Mouse (Mus musculus) cerebellum, postnatal 36 days (tissue): ENCODE measurements around the gene Gon4l.

Experiments
- DNase-seq, 2 experiments: peaks; one replicate each; pipeline ENCODE4 v3.0.0; 2021 to 2022; ENCODE audit warnings: mixed read lengths in 2 of 2

The Gon4l gene

GRCm38 (mm10) chr3:88913511-88914383, 78.7 kb downstream of the Gon4l start, which contains the start of gene Msto1:
TSS of gene Msto1 (minus strand) at chr3:88913999.
- DNase-seq, result peak; percentile 88 to 91

GRCm38 (mm10) chr3:88914384-88914810, 79.4 kb downstream of the Gon4l start:
- no peak for DNase-seq

- no peak for DNase-seq
Observed at GRCm38 (mm10) chr3:88918981-88919380, 84.0 kb downstream of the Gon4l start.

GRCm38 (mm10) chr3:88921411-88921810, 86.4 kb downstream of the Gon4l start:
- no peak for DNase-seq

GRCm38 (mm10) chr3:88923989-88924591, 89.1 kb downstream of the Gon4l start:
- DNase-seq, result no peak

GRCm38 (mm10) chr3:88925651-88926050, 90.6 kb downstream of the Gon4l start:
- no peak for DNase-seq

- no peak for DNase-seq
Observed at GRCm38 (mm10) chr3:88929501-88929900, 94.5 kb downstream of the Gon4l start.

GRCm38 (mm10) chr3:88939071-88939470, 104.0 kb downstream of the Gon4l start:
- DNase-seq, result no peak

- DNase-seq, result peak in 1 of 2 experiments; percentile 21
Observed at GRCm38 (mm10) chr3:88939749-88940148, 104.7 kb downstream of the Gon4l start.

- DNase-seq, result no peak
Observed at GRCm38 (mm10) chr3:88942316-88942880, 107.4 kb downstream of the Gon4l start.

- no peak for DNase-seq
Observed at GRCm38 (mm10) chr3:88944109-88944508, 109.1 kb downstream of the Gon4l start.

GRCm38 (mm10) chr3:88949786-88950575, 115.0 kb downstream of the Gon4l start:
- peak; percentile 84 to 87 for DNase-seq

GRCm38 (mm10) chr3:88950576-88951326, 115.7 kb downstream of the Gon4l start, which contains the start of the genes Ash1l and Dap3:
TSS of gene Ash1l (plus strand) at chr3:88950622.
TSS of gene Dap3 (minus strand) at chr3:88951181.
- peak in 1 of 2 experiments; percentile 71 for DNase-seq

GRCm38 (mm10) chr3:88951327-88951800, 116.3 kb downstream of the Gon4l start:
- no peak for DNase-seq

GRCm38 (mm10) chr3:88953246-88953645, 118.2 kb downstream of the Gon4l start:
- DNase-seq, result no peak

- DNase-seq, result no peak
Observed at GRCm38 (mm10) chr3:88953736-88954135, 118.7 kb downstream of the Gon4l start.
